Mouse (Mus musculus) midbrain, embryonic 13.5 days (tissue): ENCODE measurements around the gene Rccd1. TPM values are rescaled to one million over a fixed set of nuclear protein-coding genes. Genes with fewer than 3 reads are reported as not detected.

Source experiments
- ATAC-seq: fragments of 200-750 bp; cut with Nextera tagmentation; 2 replicates; pipeline ENCODE4 v1.8.0; 2017; ENCODE audit warnings: mild to moderate bottlenecking, moderate TSS enrichment, moderate library complexity
- H3K27ac ChIP-seq: fragments of 300-500 bp; sonication (generic); 2 replicates; pipeline ENCODE4 v1.5.1; 2015; ENCODE audit warnings: inconsistent platforms, mild to moderate bottlenecking, moderate library complexity
- H3K27me3 ChIP-seq: fragments of 300-500 bp; sonication (generic); 2 replicates; pipeline ENCODE4 v1.6.1; 2015; ENCODE audit warnings: mild to moderate bottlenecking, inconsistent platforms
- H3K36me3 ChIP-seq: fragments of 300-500 bp; sonication (generic); 2 replicates; pipeline ENCODE4 v1.6.1; 2015; ENCODE audit warnings: mild to moderate bottlenecking, inconsistent platforms
- H3K4me1 ChIP-seq: fragments of 300-500 bp; sonication (generic); replicated peaks from 2 replicates; pipeline ENCODE4 v1.6.1; 2015; ENCODE audit warnings: inconsistent platforms
- H3K4me2 ChIP-seq: fragments of 300-500 bp; sonication (generic); replicated peaks from 2 replicates; pipeline ENCODE4 v1.6.1; 2015; ENCODE audit warnings: moderate library complexity, mild to moderate bottlenecking, inconsistent platforms
- H3K4me3 ChIP-seq: fragments of 300-500 bp; sonication (generic); replicated peaks from 2 replicates; pipeline ENCODE4 v1.5.1; 2015; ENCODE audit warnings: mild to moderate bottlenecking, inconsistent platforms
- H3K9ac ChIP-seq: fragments of 300-500 bp; sonication (generic); replicated peaks from 2 replicates; pipeline ENCODE4 v1.6.1; 2015; ENCODE audit warnings: mild to moderate bottlenecking, inconsistent platforms
- H3K9me3 ChIP-seq: fragments of 300-500 bp; sonication (generic); 2 replicates; pipeline ENCODE4 v1.6.1; 2016; ENCODE audit warnings: mild to moderate bottlenecking, inconsistent platforms
- WGBS: fragments of 180-500 bp; shearing (Covaris S2); methylation state at CpG from one replicate; pipeline ENCODE4 v1.1.7; 2015; 5-methylcytosine and 5-hydroxymethylcytosine counted together
- polyA plus RNA-seq: library from polyadenylated mRNA; unstranded; fragments of >200 nt; fragmentation: Nextera tagmentation; extraction: Ambion mirVana; gene quantifications from 2 replicates; pipeline ENCODE4 v1.2.1, GENCODE M21; 2015

Rccd1 gene
- polyA plus RNA-seq, 1 experiment from 2014 or later, result 13.6 TPM

- Histone ChIP-seq H3K4me2 (peak overlapping the region; percentile 78), H3K27ac (peak overlapping the region; percentile 84; the same call in 1 of the 2 replicates), H3K4me3 (peak overlapping the region; percentile 64), H3K27me3 (no peaks in the 10 kb centered on the region), H3K4me1 (peaks cover 21% of the 10 kb centered on the region), H3K9me3 (no peaks in the 10 kb centered on the region), H3K36me3 (peaks cover 61% of the 10 kb centered on the region), H3K9ac (peak overlapping the region; percentile 70)
- 22% methylated on average over 8 of the region's 8 CpGs for WGBS
- ATAC-seq, result no peak
Observed at GRCm38 (mm10) chr7:80323336-80323735, 918 bp downstream of the Rccd1 start.

- H3K27me3 ChIP-seq, result no peaks in the 10 kb centered on the region
- H3K27ac ChIP-seq, result no peak overlapping the region
- H3K4me1 ChIP-seq, result peaks cover 17% of the 10 kb centered on the region
- H3K9ac ChIP-seq, result 0 out of 2 replicates have a peak overlapping the region, but pooled peaks have one; percentile 6
- H3K9me3 ChIP-seq, result no peaks in the 10 kb centered on the region
- no peak for ATAC-seq
- peaks cover 49% of the 10 kb centered on the region for H3K36me3 ChIP-seq
- H3K4me2 ChIP-seq, result no peak overlapping the region
- no peak overlapping the region for H3K4me3 ChIP-seq
- 86% methylated on average over 19 of the region's 19 CpGs for WGBS
Observed at GRCm38 (mm10) chr7:80319846-80320496, 4.3 kb downstream of the Rccd1 start.

DNA sequence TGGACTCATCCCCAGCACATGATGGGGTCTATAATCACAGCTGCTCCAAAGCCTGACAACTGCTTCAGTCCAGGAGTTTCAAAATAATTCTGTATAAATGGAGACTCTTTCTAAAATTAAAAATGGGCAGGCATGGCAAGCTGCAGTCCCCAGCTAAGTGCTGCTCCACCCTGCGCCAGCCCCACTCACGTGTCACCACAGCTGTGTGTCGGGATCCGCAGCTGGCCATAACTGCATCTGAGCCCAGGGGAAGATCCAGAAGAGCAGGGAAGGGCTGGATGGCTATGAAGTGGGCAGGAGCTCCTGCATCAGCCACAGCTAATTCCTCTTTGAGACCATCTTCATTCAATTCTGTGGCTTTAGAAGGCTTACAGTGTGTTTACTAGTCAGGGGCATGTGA is 5.6 kb downstream of the Rccd1 start:
- Histone ChIP-seq H3K4me1 (peaks cover 15% of the 10 kb centered on the region), H3K27me3 (no peaks in the 10 kb centered on the region), H3K9me3 (no peaks in the 10 kb centered on the region), H3K4me3 (no peak overlapping the region), H3K4me2 (no peak overlapping the region), H3K36me3 (peaks cover 61% of the 10 kb centered on the region), H3K9ac (peak overlapping the region; percentile 41; the same call in 1 of the 2 replicates), H3K27ac (no peak overlapping the region)
- ATAC-seq, result no peak
- WGBS, result 90% methylated on average over 4 of the region's 4 CpGs

DNA sequence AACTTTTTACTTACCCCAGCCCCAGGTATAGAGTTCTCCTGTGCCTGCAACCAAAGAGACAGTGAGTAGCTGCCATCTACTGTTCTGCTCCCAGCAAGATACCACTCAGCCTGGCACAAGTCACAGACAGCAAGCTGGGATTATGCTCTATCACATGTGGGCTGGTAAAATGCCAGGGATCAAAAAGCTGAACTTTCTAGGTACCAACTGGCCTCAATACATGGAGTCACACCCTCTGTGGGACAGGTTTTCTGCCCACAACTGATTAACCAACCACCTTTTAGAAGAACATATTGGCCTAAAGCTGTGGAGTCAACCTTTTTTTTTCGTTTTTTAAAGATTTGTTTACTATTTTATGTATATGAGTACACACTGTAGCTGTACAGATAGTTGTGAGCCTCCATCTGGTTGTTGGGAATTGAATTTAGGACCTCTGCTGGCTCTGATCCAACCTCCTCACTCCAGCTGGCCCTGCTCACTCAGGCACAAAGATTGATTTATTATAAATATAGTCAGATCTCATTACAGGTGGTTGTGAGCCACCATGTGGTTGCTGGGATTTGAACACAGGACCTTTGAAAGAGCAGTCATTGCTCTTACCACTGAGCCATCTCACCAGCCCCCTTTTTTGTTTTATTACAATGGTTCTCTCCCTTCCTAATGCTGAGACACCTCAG is 6.7 kb downstream of the Rccd1 start:
- no peak overlapping the region for H3K4me2 ChIP-seq
- H3K27me3 ChIP-seq, result no peaks in the 10 kb centered on the region
- no peak overlapping the region for H3K4me3 ChIP-seq
- H3K36me3 ChIP-seq, result peaks cover 72% of the 10 kb centered on the region
- no peak for ATAC-seq
- no peak overlapping the region for H3K9ac ChIP-seq
- no peak overlapping the region for H3K27ac ChIP-seq
- H3K4me1 ChIP-seq, result peaks cover 4% of the 10 kb centered on the region
- 70% methylated on average over 1 of the region's 1 CpGs for WGBS
- no peaks in the 10 kb centered on the region for H3K9me3 ChIP-seq

DNA sequence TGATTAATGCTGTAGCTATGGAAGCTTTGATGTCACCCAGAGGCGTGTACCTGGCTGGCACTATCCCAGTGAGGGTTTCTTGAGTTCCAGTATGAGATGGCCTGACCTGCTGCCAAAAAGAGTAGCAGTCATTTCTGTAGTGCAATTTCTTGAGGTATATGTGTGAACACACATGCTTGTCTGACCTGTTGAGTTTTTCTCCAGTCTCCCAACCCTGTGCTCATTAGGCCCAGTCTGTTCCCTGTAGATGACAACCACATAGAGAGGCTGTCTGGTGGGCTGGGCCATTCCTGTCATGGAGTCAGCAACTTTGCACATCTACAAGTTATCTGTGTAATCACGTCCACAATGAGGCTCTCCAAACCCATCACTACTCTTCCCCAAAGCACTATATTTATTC is 8.5 kb downstream of the Rccd1 start:
- Histone ChIP-seq H3K9ac (no peak overlapping the region), H3K36me3 (peaks cover 83% of the 10 kb centered on the region), H3K4me1 (no peaks in the 10 kb centered on the region), H3K27ac (no peak overlapping the region), H3K9me3 (no peaks in the 10 kb centered on the region), H3K4me3 (no peak overlapping the region), H3K4me2 (no peak overlapping the region), H3K27me3 (no peaks in the 10 kb centered on the region)
- ATAC-seq, result no peak
- WGBS, result 88% methylated on average over 2 of the region's 2 CpGs

GRCm38 (mm10) chr7:80310771-80311170 is 13.5 kb downstream of the Rccd1 start:
- Histone ChIP-seq H3K4me3 (no peak overlapping the region), H3K4me1 (no peaks in the 10 kb centered on the region), H3K27me3 (no peaks in the 10 kb centered on the region), H3K36me3 (peaks cover 85% of the 10 kb centered on the region), H3K9ac (no peak overlapping the region), H3K4me2 (no peak overlapping the region), H3K9me3 (no peaks in the 10 kb centered on the region), H3K27ac (no peak overlapping the region)
- 88% methylated on average over 7 of the region's 7 CpGs for WGBS
- ATAC-seq, result no peak

DNA sequence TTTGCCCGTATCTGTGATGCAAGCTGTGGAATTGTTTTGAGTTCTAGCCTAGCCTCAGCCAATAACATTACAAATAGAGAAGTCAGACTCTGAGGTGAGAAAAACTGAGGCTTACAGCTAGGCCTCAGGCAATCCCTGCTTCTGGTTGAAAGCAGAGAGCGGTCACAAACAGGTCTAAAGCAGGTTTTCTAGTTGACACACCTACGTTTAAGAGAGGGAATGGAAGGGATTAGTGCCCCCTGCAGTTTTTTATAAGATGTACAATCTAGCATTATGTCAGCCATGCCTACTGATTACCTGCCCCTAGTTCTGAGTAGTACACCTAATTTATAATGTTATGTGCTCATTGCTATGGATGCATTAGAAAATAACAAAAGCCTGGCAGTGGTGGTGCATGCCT is 16.5 kb downstream of the Rccd1 start:
- Histone ChIP-seq H3K27me3 (no peaks in the 10 kb centered on the region), H3K27ac (no peak overlapping the region), H3K9me3 (no peaks in the 10 kb centered on the region), H3K4me2 (no peak overlapping the region), H3K4me1 (no peaks in the 10 kb centered on the region), H3K4me3 (no peak overlapping the region), H3K9ac (no peak overlapping the region), H3K36me3 (peaks cover 73% of the 10 kb centered on the region)
- no peak for ATAC-seq
- WGBS, result 84% methylated on average over 3 of the region's 3 CpGs

- Histone ChIP-seq H3K4me3 (no peak overlapping the region), H3K9ac (no peak overlapping the region), H3K27ac (no peak overlapping the region), H3K4me2 (no peak overlapping the region), H3K9me3 (no peaks in the 10 kb centered on the region), H3K27me3 (no peaks in the 10 kb centered on the region), H3K4me1 (peaks cover 6% of the 10 kb centered on the region), H3K36me3 (peaks cover 32% of the 10 kb centered on the region)
- WGBS, result 87% methylated on average over 2 of the region's 2 CpGs
- ATAC-seq, result no peak
Observed at GRCm38 (mm10) chr7:80301522-80301921, 22.7 kb downstream of the Rccd1 start.

GRCm38 (mm10) chr7:80299568-80299967 is 24.7 kb downstream of the Rccd1 start:
- Histone ChIP-seq H3K9ac (no peak overlapping the region), H3K4me1 (peaks cover 21% of the 10 kb centered on the region), H3K27me3 (no peaks in the 10 kb centered on the region), H3K4me2 (no peak overlapping the region), H3K27ac (no peak overlapping the region), H3K4me3 (no peak overlapping the region), H3K9me3 (no peaks in the 10 kb centered on the region), H3K36me3 (peaks cover 14% of the 10 kb centered on the region)
- ATAC-seq, result no peak
- 93% methylated on average over 3 of the region's 3 CpGs for WGBS

DNA sequence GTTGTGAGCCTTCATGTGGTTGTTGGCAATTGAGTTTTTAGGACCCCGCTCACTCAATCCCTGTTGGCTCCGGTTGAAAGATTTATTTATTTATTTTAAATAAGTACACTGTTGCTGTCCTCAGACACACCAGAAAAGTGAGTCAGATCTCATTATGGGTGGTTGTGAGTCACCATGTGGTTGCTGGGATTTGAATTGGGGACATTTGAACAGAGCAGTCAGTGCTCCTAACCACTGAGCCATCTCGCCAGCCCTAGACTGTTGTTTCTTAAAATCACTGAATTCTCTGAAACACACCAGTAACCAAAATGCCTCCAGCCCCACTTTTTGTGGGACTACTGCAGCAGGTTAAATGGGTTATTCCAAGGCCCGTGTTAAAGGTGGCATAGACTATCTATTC is 25.5 kb downstream of the Rccd1 start:
- no peak for ATAC-seq
- no peaks in the 10 kb centered on the region for H3K9me3 ChIP-seq
- no peak overlapping the region for H3K4me2 ChIP-seq
- H3K27ac ChIP-seq, result no peak overlapping the region
- H3K36me3 ChIP-seq, result peaks cover 7% of the 10 kb centered on the region; the same call in 1 of the 2 replicates
- H3K4me3 ChIP-seq, result no peak overlapping the region
- 98% methylated on average over 4 of the region's 4 CpGs for WGBS
- H3K27me3 ChIP-seq, result no peaks in the 10 kb centered on the region
- no peak overlapping the region for H3K9ac ChIP-seq
- H3K4me1 ChIP-seq, result peaks cover 22% of the 10 kb centered on the region

DNA sequence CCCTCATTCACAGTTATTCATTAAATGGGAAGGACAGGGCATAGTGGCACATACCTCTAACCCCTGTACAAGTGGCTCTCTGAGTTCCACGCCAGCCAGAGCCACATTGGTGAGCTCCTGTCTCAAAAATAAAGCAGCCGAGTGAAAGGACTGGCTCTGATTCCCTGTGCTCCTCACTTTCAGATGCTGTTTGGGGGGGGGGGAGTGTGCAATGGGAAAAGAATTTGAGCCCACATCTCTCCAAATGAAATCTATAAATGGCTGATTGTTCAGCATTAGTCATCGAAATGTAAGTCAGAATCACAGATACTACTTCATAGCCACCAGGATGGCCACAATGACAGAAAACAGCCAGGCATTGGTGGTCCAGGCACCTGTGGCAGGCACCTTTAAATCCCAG is 27.2 kb downstream of the Rccd1 start:
- no peak overlapping the region for H3K4me3 ChIP-seq
- H3K36me3 ChIP-seq, result peaks cover 7% of the 10 kb centered on the region; the same call in 1 of the 2 replicates
- H3K4me2 ChIP-seq, result no peak overlapping the region
- H3K27ac ChIP-seq, result no peak overlapping the region
- 0 out of 2 replicates have a peak overlapping the region, but pooled peaks have one; percentile 23 for H3K9ac ChIP-seq
- no peaks in the 10 kb centered on the region for H3K27me3 ChIP-seq
- no peak for ATAC-seq
- no peaks in the 10 kb centered on the region for H3K9me3 ChIP-seq
- H3K4me1 ChIP-seq, result peaks cover 22% of the 10 kb centered on the region
- 84% methylated on average over 3 of the region's 3 CpGs for WGBS

- 93% methylated on average over 6 of the region's 6 CpGs for WGBS
- no peak overlapping the region for H3K9ac ChIP-seq
Observed at GRCm38 (mm10) chr7:80296462-80296861, 27.8 kb downstream of the Rccd1 start.

More at GRCm38 (mm10) chr7:80296462-80296861, 27.8 kb downstream of the Rccd1 start:
- Histone ChIP-seq H3K4me2 (peak overlapping the region; percentile 89; the same call in 1 of the 2 replicates), H3K36me3 (peaks cover 6% of the 10 kb centered on the region; the same call in 1 of the 2 replicates), H3K4me1 (peaks cover 22% of the 10 kb centered on the region), H3K9me3 (no peaks in the 10 kb centered on the region), H3K27me3 (no peaks in the 10 kb centered on the region), H3K4me3 (peak overlapping the region; percentile 73; the same call in 1 of the 2 replicates), H3K27ac (no peak overlapping the region)
- ATAC-seq, result no peak
